Mouse (Mus musculus): Measurements from ENCODE around the gene Aph1a.
A peak's percentile ranks its signal among the peaks of the same experiment; 100 is the strongest.
"Not testable (repeated sequence)": the region's sequence is repeated elsewhere in the genome, so short reads cannot be mapped to it uniquely, and the experiment has no call there.

Gene Aph1a

GRCm38 (mm10) chr3:95893606-95894316 lies at the start of gene Aph1a:
TSS of gene Aph1a (plus strand) at chr3:95893969.
- DNase-seq = peak; percentile 96 to 99

GRCm38 (mm10) chr3:95850611-95851010 lies 43.2 kb upstream of the Aph1a start:
- DNase-seq = no peak

GRCm38 (mm10) chr3:95851317-95851716 lies 42.5 kb upstream of the Aph1a start:
- no peak for DNase-seq

GRCm38 (mm10) chr3:95855502-95856089 lies 38.2 kb upstream of the Aph1a start, which contains the start of gene Prpf3:
TSS of gene Prpf3 (minus strand) at chr3:95855885.
- DNase-seq = peak; percentile 96 to 98

GRCm38 (mm10) chr3:95856115-95856514 lies 37.7 kb upstream of the Aph1a start:
- no peak for DNase-seq

- not testable (repeated sequence) for DNase-seq
Measured at GRCm38 (mm10) chr3:95857050-95857449, 36.7 kb upstream of the Aph1a start.

- not testable (repeated sequence) for DNase-seq
Measured at GRCm38 (mm10) chr3:95858278-95858677, 35.5 kb upstream of the Aph1a start.

GRCm38 (mm10) chr3:95860323-95860722 lies 33.4 kb upstream of the Aph1a start:
- DNase-seq = no peak

- peak in 1 of 2 experiments; percentile 53 for DNase-seq
Measured at GRCm38 (mm10) chr3:95861216-95861615, 32.6 kb upstream of the Aph1a start.

GRCm38 (mm10) chr3:95861796-95862195 lies 32.0 kb upstream of the Aph1a start:
- peak; percentile 84 to 95 for DNase-seq

GRCm38 (mm10) chr3:95863578-95863977 lies 30.2 kb upstream of the Aph1a start:
- no peak for DNase-seq

- DNase-seq = peak; percentile 76 to 92
Measured at GRCm38 (mm10) chr3:95865050-95865449, 28.7 kb upstream of the Aph1a start.

- DNase-seq = no peak
Measured at GRCm38 (mm10) chr3:95865571-95865970, 28.2 kb upstream of the Aph1a start.

GRCm38 (mm10) chr3:95866071-95866470 lies 27.7 kb upstream of the Aph1a start:
- peak; percentile 75 to 82 for DNase-seq

GRCm38 (mm10) chr3:95867408-95867807 lies 26.4 kb upstream of the Aph1a start:
- peak; percentile 40 to 53 for DNase-seq

GRCm38 (mm10) chr3:95870976-95871375 lies 22.8 kb upstream of the Aph1a start:
- no peak for DNase-seq

- peak; percentile 93 for DNase-seq
Measured at GRCm38 (mm10) chr3:95871392-95871867, 22.3 kb upstream of the Aph1a start, which contains the start of gene Mrps21. TSS of gene Mrps21 (minus strand) at chr3:95871519.

- no peak for DNase-seq
Measured at GRCm38 (mm10) chr3:95872048-95872447, 21.7 kb upstream of the Aph1a start.

GRCm38 (mm10) chr3:95879063-95879462 lies 14.7 kb upstream of the Aph1a start:
- DNase-seq = no peak

- peak; percentile 95 to 99 for DNase-seq
Measured at GRCm38 (mm10) chr3:95881979-95882815, 11.6 kb upstream of the Aph1a start, which contains the start of gene Ciart. TSS of gene Ciart (minus strand) at chr3:95882251.

- DNase-seq = peak; percentile 85 to 91
Measured at GRCm38 (mm10) chr3:95882816-95883425, 10.8 kb upstream of the Aph1a start.

- peak; percentile 65 to 81 for DNase-seq
Measured at GRCm38 (mm10) chr3:95884400-95884799, 9.4 kb upstream of the Aph1a start.

GRCm38 (mm10) chr3:95887596-95887995 lies 6.2 kb upstream of the Aph1a start:
- peak; percentile 72 to 77 for DNase-seq
